Mouse (Mus musculus) intestine, postnatal 0 days (tissue): ENCODE measurements at regions not wholly inside any gene's neighbourhood (a gene's known extent, or its start where the extent isn't known, plus 50 kb on each side); places are given as distances from the start of the nearest gene placed in this dataset.

Experiments
- ATAC-seq: fragments of 200-750 bp; cut with Nextera tagmentation; 2 replicates; pipeline ENCODE4 v1.8.0; 2017; ENCODE audit warnings: mild to moderate bottlenecking, moderate TSS enrichment, moderate library complexity
- H3K27ac ChIP-seq: fragments of 300-500 bp; sonication (generic); 2 replicates; pipeline ENCODE4 v1.5.1; 2014; ENCODE audit warnings: mild to moderate bottlenecking, low read depth, low read length, moderate library complexity
- H3K27me3 ChIP-seq: fragments of 300-500 bp; sonication (generic); replicated peaks from 2 replicates; pipeline ENCODE4 v1.6.1; 2014; ENCODE audit warnings: low read length, mixed read lengths; ENCODE audit not compliant: control insufficient read depth, insufficient read depth
- H3K36me3 ChIP-seq: fragments of 300-500 bp; sonication (generic); 2 replicates; pipeline ENCODE4 v1.6.1; 2014; ENCODE audit warnings: mild to moderate bottlenecking, moderate library complexity; ENCODE audit not compliant: control insufficient read depth, insufficient read depth
- H3K4me1 ChIP-seq: fragments of 300-500 bp; sonication (generic); replicated peaks from 2 replicates; pipeline ENCODE4 v1.6.1; 2014; ENCODE audit warnings: antibody characterized with exemption, low read length, mixed read lengths; ENCODE audit not compliant: control insufficient read depth, insufficient read depth
- H3K4me2 ChIP-seq: fragments of 300-500 bp; sonication (generic); replicated peaks from 2 replicates; pipeline ENCODE4 v1.6.1; 2014; ENCODE audit warnings: low read depth, mild to moderate bottlenecking, moderate library complexity
- H3K4me3 ChIP-seq: fragments of 300-500 bp; sonication (generic); 2 replicates; pipeline ENCODE4 v1.5.1; 2014; ENCODE audit warnings: low read depth, low read length
- H3K9ac ChIP-seq: fragments of 300-500 bp; sonication (generic); 2 replicates; pipeline ENCODE4 v1.6.1; 2014; ENCODE audit warnings: mild to moderate bottlenecking, low read depth, low read length
- H3K9me3 ChIP-seq: fragments of 300-500 bp; sonication (generic); 2 replicates; pipeline ENCODE4 v1.6.1; 2016; ENCODE audit warnings: mixed run types; ENCODE audit not compliant: control insufficient read depth
- CTCF ChIP-seq: sonication (generic); IDR thresholded peaks from 2 replicates; pipeline ENCODE4 v1.5.1; 2016; ENCODE audit warnings: low read depth, mild to moderate bottlenecking, control low read depth, antibody characterized with exemption, moderate library complexity
- WGBS: fragments of 180-500 bp; shearing (Covaris S2); extraction: QIAGEN DNeasy Blood & Tissue Kit; methylation state at CpG from one replicate; pipeline ENCODE4 v1.1.7; 2014; 5-methylcytosine and 5-hydroxymethylcytosine counted together

DNA sequence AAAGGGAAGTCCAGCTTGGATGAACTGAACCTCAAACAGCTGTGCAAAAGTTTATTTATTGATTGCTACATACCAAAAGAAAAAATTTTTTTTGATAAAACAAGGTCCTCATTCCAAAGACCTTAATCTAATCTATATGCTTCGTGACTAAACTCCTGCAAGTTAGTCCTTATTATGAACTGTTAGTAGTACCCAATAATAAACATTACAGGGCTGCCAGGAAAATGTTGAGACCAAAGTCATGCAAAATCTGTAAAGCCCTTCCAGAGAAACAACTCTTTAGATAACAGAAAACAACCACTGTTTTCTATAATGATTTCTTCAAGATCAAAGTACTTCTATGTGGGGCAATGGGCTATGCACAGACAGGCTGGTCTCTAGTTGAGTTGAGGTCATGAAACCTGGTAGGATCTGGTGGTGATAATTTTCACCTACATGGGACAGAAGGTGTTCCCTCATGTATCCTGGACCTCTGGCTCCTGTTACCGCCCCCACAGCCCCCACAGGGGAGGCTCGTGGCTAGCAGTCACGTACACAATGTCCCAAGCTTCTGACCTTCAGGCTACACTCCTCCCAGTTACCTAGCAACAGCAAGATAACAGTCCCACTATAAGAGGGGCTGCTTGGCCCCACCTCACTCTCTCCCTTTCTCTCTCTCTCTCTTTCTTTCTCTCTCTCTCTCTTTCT, 76.4 kb upstream of the Cep85l start:
- H3K4me3 ChIP-seq, result no peak overlapping the region
- H3K4me2 ChIP-seq, result no peak overlapping the region
- H3K9me3 ChIP-seq, result no peaks in the 10 kb centered on the region
- H3K27me3 ChIP-seq, result no peaks in the 10 kb centered on the region
- H3K4me1 ChIP-seq, result no peaks in the 10 kb centered on the region
- no peak for TF ChIP-seq CTCF
- no peak overlapping the region for H3K9ac ChIP-seq
- no peak for ATAC-seq
- H3K27ac ChIP-seq, result no peak overlapping the region
- H3K36me3 ChIP-seq, result no peaks in the 10 kb centered on the region
- 48% methylated on average over 4 of the region's 4 CpGs for WGBS

DNA sequence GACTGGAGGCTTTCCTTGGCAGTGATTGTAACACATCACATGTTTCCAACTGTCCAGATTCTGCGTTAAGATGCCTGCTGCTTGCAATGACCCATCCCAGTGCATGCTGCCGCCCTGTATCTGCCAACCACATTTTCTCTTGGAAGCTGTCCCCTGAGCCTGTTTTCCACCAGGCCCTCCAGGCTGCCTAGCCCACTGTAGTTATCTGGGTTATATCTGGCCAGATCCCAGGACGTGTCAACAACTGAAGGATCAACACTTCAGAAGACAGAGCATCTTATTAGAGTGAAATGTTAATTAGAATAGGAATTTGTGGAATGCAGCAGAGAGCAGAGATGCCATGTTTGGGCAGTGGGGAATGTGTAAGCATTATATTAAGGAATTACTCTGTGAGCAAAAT, 65.0 kb upstream of the Cep85l start:
- Histone ChIP-seq H3K4me2 (no peak overlapping the region), H3K36me3 (no peaks in the 10 kb centered on the region), H3K9me3 (no peaks in the 10 kb centered on the region), H3K9ac (no peak overlapping the region), H3K27me3 (no peaks in the 10 kb centered on the region), H3K4me1 (no peaks in the 10 kb centered on the region), H3K27ac (no peak overlapping the region), H3K4me3 (no peak overlapping the region)
- 39% methylated on average over 3 of the region's 3 CpGs for WGBS
- no peak for ATAC-seq
- TF ChIP-seq CTCF, result no peak

DNA sequence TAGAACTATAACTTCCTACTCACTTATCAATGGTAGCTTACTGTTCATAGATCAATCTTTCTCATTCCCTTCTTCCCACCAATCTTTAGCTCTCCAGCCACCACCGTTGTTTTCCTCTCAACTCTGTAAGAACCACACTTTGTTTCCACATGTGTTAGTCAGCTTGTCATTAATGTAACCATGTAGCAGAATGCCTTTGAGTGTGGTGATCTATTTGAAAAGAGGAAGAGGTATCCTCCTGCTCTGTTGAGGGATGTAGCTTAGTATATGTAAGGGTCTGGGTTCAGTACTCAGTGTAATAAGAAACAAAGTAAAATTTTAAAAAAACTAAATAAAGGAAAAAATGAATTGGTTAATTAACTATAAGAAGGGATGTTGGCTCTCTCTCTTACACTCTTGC, 63.7 kb upstream of the Cep85l start:
- H3K9ac ChIP-seq, result no peak overlapping the region
- 91% methylated on average over 1 of the region's 1 CpGs for WGBS
- no peak overlapping the region for H3K27ac ChIP-seq
- no peak overlapping the region for H3K4me2 ChIP-seq
- no peaks in the 10 kb centered on the region for H3K36me3 ChIP-seq
- ATAC-seq, result no peak
- no peak overlapping the region for H3K4me3 ChIP-seq
- no peak for TF ChIP-seq CTCF
- H3K27me3 ChIP-seq, result no peaks in the 10 kb centered on the region
- H3K4me1 ChIP-seq, result no peaks in the 10 kb centered on the region
- no peaks in the 10 kb centered on the region for H3K9me3 ChIP-seq

DNA sequence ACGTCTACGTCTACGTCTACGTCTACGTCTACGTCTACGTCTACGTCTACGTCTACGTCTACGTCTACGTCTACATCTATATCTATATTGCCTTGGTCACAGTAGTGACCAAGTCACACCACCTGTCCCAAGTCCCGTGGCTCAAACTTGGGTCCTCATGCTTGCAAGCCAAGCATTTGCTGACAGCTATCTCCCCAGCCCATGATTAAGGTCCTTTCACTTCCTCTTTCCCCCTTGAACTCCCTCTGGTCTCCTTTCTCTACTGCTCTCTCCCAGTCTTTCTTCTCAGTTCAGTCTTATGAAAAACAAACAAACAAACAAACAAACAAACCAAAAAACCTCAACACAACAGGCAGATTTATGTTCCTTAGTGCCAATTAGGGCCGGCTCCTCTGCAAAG, 63.2 kb upstream of the Cep85l start:
- Histone ChIP-seq H3K4me2 (no peak overlapping the region), H3K36me3 (no peaks in the 10 kb centered on the region), H3K27me3 (no peaks in the 10 kb centered on the region), H3K9me3 (no peaks in the 10 kb centered on the region), H3K4me3 (no peak overlapping the region), H3K27ac (no peak overlapping the region), H3K4me1 (no peaks in the 10 kb centered on the region), H3K9ac (no peak overlapping the region)
- 96% methylated on average over 14 of the region's 14 CpGs for WGBS
- ATAC-seq, result no peak
- TF ChIP-seq CTCF, result no peak

DNA sequence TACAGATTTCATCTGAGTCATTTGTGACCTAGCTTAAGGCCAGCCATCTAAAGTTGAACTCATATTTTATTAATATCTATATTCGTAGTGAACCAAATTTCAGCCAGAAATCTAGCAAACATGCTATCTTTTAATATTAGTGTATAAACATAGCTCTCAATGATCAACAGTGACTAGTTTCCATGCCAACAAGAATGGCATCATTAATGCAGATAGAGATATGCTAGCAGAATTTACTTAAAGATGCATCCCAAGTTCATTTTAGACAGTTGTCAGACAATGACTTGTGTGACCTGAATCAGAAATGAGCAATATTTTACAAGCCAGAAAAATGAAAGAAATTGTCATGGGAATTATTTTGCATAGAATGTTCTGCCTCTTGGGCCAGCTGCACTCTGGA, 60.5 kb upstream of the Cep85l start:
- Histone ChIP-seq H3K27me3 (no peaks in the 10 kb centered on the region), H3K36me3 (no peaks in the 10 kb centered on the region), H3K9ac (no peak overlapping the region), H3K4me1 (no peaks in the 10 kb centered on the region), H3K27ac (no peak overlapping the region), H3K9me3 (no peaks in the 10 kb centered on the region), H3K4me2 (no peak overlapping the region), H3K4me3 (no peak overlapping the region)
- TF ChIP-seq CTCF, result no peak
- ATAC-seq, result no peak
- 78% methylated on average over 1 of the region's 1 CpGs for WGBS

DNA sequence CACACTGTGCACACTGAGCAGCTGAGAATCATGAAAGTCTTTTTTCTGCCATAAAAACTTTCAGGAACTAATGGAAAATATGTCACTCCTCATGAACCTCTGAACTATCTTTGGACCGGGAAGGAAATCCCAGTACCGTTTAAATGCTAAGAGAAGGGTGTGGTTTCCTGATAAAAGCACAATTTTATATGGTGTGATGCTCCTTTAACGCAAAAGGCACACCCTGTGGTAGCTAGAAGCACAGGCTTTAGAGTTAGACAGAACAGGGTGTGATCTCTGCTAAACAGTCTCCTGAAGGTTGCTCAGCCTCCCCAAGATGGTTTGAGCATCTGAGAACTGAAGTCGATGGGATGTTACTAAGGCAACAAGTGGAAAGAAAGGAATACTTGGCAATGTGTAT, 58.6 kb upstream of the Cep85l start:
- no peaks in the 10 kb centered on the region for H3K4me1 ChIP-seq

DNA sequence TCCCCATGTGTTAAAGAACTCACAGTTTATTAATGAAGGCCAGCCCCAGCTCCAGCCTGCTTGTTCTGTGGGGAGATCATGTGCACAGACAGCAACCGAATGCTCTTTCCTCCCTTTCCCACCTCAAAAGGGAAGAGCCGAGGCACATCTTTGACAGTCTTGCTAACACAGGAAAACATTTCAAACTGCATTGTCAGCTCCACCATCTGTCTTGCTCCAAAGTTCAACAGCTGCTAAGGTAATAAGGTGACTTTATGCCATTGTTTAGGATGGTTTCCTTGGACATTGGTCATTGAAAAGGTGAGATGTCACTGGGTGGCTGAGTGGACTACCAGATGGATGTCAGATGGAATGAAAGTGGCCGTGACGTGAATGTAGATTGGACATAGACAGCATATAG, 58.0 kb upstream of the Cep85l start:
- no peak for TF ChIP-seq CTCF
- no peak overlapping the region for H3K4me2 ChIP-seq
- no peaks in the 10 kb centered on the region for H3K27me3 ChIP-seq
- no peaks in the 10 kb centered on the region for H3K36me3 ChIP-seq
- no peaks in the 10 kb centered on the region for H3K9me3 ChIP-seq
- no peak overlapping the region for H3K9ac ChIP-seq
- no peak overlapping the region for H3K27ac ChIP-seq
- ATAC-seq, result no peak
- 72% methylated on average over 4 of the region's 4 CpGs for WGBS
- no peaks in the 10 kb centered on the region for H3K4me1 ChIP-seq
- H3K4me3 ChIP-seq, result no peak overlapping the region

More for the DNA sequence above, 58.6 kb upstream of the Cep85l start:
- ATAC-seq, result no peak
- no peak overlapping the region for H3K9ac ChIP-seq
- no peaks in the 10 kb centered on the region for H3K36me3 ChIP-seq
- WGBS, result 53% methylated on average over 4 of the region's 4 CpGs
- H3K27ac ChIP-seq, result no peak overlapping the region
- no peak overlapping the region for H3K4me2 ChIP-seq
- H3K27me3 ChIP-seq, result no peaks in the 10 kb centered on the region
- H3K9me3 ChIP-seq, result no peaks in the 10 kb centered on the region
- TF ChIP-seq CTCF, result no peak
- no peak overlapping the region for H3K4me3 ChIP-seq
